Mouse (Mus musculus): Measurements from ENCODE around the gene Apol7a. TPM values are rescaled to one million over a fixed set of nuclear protein-coding genes. Genes with fewer than 3 reads are reported as not detected.

The Apol7a gene
- total RNA-seq, 2 experiments from 2014 or later, result 0.12 TPM; not detected in 1

DNA sequence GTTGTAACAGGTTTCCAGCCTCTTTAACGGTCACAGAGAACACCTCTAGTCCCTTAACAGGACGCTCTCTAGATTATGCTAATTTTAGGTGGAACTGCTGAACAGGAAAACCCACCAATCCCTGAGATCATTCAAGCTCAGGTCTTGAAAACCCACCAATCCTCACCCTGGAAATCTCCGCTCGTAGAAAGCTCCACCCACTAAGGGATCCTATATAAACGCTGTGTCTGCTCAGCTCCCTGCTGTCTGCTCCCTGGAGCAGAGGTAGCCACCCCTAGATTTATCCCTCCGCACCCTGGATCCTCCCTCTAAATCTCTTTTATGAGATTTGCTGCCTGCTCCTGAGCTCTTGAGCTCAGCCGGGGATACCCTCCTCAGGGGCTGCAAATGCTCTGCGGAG is 28.3 kb downstream of the Apol7a start:
- no peak for DNase-seq

GRCm38 (mm10) chr15:77369981-77370380 is 28.9 kb downstream of the Apol7a start:
- DNase-seq, result no peak

DNA sequence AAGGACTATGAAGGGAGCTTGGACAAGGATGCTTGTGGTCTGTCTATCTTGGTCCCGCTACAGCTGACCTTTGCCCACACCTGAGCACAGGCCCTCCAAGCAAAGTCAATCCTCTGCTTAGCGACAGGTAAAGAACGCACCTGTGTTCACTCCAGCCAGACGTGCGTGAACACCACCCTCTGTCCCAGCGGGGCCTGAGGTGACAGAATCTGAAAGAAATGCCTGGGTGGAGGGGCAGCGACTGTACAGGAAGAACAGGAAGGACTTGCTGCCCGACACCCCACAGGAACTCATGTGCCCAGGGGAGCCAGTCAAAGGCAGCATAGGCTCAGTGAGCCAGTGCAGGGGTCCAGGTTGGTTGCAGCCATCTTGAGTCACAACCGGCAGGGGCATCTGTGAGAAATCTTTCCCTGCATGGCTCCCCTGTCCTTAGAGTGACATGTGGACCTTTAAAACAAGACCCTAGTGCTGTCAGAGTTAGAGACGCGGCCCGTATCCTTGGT is 30.0 kb downstream of the Apol7a start:
- DNase-seq, result no peak

- peak; percentile 99 for DNase-seq
These were observed 30.8 kb downstream of the Apol7a start for GRCm38 (mm10) chr15:77368148-77368547.

DNA sequence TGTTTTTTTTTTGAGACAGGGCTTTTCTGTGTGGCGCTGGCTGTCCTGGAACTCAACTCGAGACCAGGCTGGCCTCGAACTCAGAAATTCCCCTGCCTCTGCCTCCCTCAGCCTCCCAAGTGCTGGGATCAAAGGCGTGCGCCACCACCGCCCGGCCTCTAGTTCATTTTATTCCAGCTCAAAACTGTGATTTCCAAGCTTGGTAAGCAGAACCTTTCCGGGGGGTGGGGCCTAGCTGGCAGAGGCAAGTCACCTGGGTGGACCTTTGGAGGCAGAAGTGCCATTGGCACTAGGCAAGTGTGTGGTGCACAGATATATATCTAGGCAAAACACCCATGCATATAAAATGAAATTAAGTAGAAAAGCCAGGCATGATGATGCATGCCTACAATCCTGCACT is 31.4 kb downstream of the Apol7a start:
- peak; percentile 43 for DNase-seq

DNA sequence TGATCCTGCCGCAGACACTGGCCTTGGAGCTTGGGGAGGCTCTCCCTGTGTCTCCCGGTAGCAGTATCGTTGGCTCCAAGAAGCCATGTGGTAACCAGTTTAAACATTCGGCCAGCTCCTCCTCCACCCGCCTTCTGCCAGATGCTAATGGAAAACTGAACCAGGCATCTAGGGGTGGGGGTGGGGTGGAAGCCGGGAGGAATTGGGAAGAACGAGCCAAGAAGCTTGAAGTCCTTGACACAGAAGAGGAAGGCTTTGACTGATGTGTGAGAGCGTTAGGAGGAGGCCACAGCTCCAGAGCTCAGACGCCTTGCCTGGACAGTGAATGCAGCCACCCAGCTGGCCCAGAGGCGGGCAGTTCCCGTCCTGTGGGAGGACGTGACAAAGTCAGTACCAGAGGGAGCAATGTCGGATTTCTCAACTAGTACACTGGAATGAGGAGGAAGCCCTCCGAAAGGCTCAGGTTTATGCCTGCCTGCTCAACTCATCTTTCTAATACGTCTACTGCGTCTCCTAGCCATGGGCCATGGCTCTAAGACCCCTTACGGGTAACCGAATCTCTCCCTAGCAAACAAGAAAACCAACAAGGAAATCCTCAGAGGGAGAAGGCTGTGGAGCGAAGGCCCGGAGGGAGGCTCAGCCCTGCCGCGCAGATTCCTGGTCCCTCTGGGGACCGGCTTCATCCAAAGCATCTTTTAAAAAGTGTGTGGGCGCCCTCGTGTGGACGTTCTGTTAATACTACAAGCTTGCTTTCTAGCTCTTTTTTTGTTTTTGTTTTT is 32.0 kb downstream of the Apol7a start:
- peak; percentile 93 for DNase-seq

DNA sequence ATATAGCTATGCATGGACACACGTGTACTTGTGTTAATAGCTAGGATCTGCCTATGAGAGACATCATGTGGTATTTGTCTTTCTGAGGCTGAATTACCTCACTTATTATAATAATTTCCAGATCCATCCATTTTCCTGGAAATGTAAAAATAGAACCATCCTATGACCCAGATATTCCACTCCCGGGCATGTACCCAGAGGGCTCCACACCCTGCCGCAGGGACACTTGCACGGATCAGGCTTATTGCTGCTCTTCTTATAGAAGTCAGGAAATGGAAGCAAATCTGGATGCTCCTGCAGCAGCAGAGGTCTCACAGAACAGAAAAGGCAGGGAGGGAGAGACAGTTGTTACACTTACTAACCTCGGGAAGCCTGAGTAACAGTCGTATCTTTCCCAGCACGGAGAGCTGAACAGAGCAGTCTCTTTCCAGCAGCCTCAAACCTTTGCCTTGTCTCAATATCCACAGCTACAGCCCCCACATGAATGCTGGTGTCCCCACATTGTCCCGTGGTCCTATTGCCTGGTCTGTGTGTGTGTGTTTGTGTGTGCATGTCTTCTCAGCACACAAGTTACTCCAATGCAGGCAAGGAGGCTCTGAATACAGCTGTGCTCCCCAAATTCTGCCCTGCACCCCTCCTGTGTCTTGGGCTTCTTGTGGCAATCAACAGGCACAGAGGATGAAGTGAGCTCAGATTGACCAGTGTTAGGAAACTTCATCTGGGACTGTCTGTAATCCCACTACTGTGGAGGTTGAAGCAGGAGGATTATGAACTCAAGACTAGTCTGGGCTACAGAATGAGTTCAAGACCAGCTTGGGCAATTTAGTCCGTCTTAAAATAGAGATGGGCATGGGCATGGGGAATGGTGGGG is 33.0 kb downstream of the Apol7a start:
- DNase-seq, result peak; percentile 67

- no peak for DNase-seq
These were observed 34.9 kb downstream of the Apol7a start for GRCm38 (mm10) chr15:77364026-77364425.

DNA sequence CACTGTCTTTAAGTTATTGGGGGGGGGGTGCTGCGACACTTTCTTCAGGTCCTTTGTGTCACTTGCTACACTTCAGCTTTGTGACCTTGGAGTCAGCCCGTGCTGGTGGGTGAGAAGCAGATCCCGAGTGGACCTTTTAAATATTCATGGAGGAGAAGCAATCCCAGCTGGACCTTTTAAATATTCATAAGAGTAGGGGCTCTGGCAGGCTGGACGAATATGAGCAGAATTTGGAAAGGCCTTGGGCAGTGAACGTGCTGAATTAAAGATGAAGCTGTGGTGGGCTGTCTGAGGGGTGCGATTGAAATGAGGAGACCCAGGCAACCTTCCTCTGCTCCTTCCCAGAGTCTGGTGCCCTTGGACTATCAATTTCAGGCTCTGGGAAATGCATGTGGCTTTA is 35.3 kb downstream of the Apol7a start:
- no peak for DNase-seq

- no peak for DNase-seq
These were observed 36.0 kb downstream of the Apol7a start for GRCm38 (mm10) chr15:77362952-77363351.

DNA sequence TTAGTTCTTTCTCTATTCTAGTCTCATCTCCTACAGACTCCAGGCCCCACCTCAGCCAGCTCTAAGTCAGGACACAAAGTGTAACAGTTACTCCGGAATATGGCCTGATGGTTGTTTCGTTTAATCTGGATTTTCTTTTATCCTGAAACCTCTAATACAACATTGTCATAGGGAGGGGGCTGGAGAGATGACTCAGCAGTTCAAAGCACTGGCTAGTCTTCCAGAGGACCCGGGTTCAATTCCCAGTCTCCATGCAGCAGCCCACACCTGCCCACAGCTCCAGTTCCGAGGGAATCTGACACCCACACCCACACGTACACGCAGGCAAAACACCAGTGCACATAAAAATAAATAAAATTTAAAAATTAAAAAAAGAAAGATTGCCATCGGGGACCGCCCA is 39.0 kb downstream of the Apol7a start:
- DNase-seq, result no peak

DNA sequence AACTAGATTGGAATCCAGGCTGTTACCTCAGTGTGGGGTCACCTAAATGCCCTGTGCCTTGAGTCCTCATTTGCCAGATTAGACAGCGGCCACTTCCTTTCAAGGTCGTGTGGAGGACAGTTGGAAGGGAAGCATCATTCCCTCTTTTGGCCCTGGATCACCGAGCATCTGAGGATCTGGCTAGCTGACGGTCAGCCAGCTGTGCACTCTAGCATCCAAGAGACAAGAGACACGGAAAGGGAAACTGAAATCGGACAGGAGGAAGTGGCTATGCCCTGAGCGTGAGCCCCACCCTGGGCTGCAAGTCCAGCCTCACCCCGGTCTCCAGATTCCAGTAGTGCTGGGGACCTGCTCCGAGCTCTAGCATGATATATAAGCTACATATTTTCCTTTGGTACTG is 39.4 kb downstream of the Apol7a start:
- DNase-seq, result peak; percentile 60

GRCm38 (mm10) chr15:77359084-77359483 is 39.8 kb downstream of the Apol7a start:
- no peak for DNase-seq

DNA sequence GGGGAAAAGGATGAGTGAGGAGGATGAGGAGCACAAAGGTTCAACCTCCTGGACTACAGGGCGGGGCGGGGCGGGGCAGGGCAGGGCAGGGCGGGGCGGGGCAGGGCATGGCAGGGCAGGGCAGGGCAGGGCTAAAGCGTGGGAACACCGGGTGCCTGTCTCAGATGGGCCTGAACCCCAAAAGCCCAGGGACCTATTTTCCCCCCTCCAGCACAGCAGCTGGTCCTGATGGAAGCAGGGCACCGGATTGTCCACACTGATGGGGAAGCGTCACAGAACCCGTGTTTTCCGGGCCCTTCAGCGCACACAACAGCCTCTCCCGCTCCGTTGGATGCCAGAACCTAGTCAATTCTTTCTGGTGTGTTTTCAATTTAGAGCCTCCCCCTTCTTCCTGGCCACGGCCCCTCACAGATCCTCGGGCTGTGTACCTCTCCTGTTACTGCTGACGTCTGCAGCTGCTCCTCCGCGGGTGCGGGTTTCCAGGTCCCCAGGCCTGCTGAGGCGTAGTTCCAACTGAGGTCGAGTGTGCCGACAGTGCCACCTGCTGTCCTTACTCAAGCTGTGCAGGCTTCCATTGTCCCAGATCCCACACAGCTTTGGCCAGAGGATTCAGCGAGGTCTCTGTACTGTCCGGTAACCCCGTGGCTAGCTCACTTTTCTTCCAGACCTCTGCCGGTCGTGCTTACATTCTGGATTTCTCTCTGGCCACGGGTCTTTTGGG is 40.4 kb downstream of the Apol7a start:
- DNase-seq, result peak; percentile 91

DNA sequence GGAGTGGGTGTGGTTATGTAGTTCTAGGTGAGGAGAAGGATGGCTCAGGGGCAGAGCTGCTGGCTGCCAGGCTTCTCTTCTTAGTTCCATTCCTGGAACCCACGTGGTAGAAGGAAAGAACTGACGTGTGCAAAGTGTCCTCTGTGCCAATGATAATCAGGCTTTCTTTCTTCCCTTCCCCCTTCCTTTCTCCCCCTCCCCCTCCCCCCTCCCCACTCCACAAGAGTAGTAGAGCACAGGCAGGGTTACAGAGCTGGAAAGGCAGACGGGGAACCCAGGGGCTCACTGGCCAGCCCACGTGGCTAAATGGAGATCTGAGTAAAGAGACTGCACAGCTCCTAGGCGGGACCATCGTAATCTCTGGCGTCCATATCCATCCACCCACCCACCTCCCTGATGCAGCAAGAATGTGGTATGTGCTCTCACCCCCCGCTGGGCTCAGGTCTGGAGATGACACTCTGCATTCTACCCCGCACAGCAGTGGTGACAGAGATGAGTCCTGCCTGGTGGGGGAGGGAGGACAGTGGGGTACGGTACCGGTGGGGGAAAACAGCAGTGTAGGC is 42.6 kb downstream of the Apol7a start:
- DNase-seq, result no peak

DNA sequence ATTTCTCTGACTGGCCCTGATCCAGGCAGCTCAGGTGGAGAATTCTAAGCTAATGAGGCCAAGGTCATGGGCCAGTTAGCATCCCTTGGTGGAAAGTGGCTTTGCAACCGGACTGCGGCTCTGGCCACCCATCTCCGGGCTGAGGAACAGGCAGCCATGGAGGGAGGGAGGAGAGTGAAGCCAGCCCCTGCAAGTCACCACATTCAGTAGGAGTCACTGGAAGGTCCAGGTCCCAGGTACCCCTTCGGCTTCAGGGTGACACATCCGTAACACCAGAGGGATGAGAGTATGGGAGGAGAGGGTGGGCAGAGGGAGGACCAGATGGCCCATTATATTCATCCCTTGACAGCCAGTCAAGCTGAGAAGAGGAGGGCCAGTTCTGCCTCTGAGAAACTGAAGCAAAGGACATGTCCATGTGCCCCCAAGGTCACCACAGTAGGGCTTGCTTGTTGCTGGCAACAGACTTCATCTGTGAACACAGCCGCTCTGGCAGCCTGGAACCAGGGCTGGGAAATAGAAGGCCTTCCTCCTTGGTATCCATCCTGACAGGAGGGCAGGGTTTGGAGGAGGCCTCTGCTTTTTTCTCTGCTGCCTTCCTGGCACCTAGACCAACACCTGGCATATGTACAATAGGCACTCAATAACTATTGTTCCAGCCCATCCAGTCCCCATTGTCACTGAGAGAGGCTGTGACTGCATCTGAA is 43.9 kb downstream of the Apol7a start:
- no peak for DNase-seq

- no peak for DNase-seq
These were observed 44.4 kb downstream of the Apol7a start for GRCm38 (mm10) chr15:77354496-77354847.

GRCm38 (mm10) chr15:77353764-77354163 is 45.1 kb downstream of the Apol7a start:
- no peak for DNase-seq

DNA sequence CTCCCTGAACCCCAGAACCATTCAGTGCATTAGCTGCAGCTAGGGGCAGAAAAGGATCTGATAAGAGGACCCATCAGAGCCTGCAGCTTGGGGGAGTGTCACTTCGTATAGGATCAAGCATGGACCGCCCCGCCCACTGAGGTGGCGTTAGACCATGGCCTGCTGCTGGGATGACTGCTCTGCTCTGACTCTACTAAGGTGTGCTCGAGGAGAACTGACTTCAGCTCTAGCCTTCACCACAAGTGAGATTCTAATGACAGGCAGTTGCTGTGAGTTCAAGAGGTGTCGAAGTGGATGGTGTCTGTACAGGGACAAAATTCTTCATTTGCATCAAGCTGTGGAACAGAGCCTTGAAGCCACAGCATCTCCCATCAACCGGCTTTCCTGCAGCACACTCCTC is 46.0 kb downstream of the Apol7a start:
- DNase-seq, result no peak

GRCm38 (mm10) chr15:77350117-77350516 is 48.8 kb downstream of the Apol7a start:
- DNase-seq, result no peak

DNA sequence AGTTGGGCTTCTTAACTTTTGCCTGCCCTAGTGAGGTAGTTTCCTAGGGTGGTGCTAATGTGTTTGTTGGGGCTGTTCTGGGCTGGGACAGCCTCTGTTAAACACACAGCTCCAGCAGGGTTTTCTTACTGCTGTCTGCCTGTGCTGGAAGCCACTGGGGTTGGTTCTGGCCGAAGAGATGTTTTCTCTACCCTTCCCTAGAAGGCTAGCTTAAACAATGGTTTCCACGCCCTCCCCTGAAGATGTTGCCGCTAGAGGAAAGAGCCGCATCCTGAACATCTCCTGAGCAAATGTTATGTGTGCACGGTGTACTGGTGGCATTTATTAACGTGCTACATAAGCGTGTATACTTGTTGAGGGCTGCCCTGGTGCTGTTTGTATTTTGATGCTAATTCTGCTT is 50.8 kb downstream of the Apol7a start:
- no peak for DNase-seq
